Mouse (Mus musculus): ENCODE results near the gene Abca17.

GRCm38 (mm10) chr17:24359006-24359405 lies 8.1 kb upstream of the Abca17 start:
- TF ChIP-seq POLR2A (IDR thresholded peaks at IDR 0.05; ENCODE audit: borderline replicate concordance, extremely low read depth, insufficient read depth, insufficient read length, poor library complexity, severe bottlenecking) = no peak
- TF ChIP-seq CTCF (IDR thresholded peaks at IDR 0.05; ENCODE audit: borderline replicate concordance, extremely low read depth, insufficient read depth, insufficient read length) = no peak

Measured in brain, embryonic 14.5 days (tissue).